Mouse (Mus musculus): ENCODE results near the gene Snrnp200. TPM values are rescaled to one million over a fixed set of nuclear protein-coding genes. Genes with fewer than 3 reads are reported as not detected.
"Not testable (repeated sequence)": the region's sequence is repeated elsewhere in the genome, so short reads cannot be mapped to it uniquely, and the experiment has no call there.

Snrnp200 gene
- polyA plus RNA-seq, 1 experiment, result 98.9 TPM

- TF ChIP-seq POLR2A (IDR thresholded peaks at IDR 0.05; ENCODE audit: borderline replicate concordance, extremely low read depth, insufficient read depth, insufficient read length, poor library complexity, severe bottlenecking), result no peak
- no peak for TF ChIP-seq CTCF (IDR thresholded peaks at IDR 0.05; ENCODE audit: borderline replicate concordance, extremely low read depth, insufficient read depth, insufficient read length)
- no peak for DNase-seq (ENCODE audit: low read depth)
Observed at GRCm38 (mm10) chr2:127255294-127255693, 47.1 kb downstream of the Snrnp200 start.

- DNase-seq (ENCODE audit: low read depth), result no peak
- TF ChIP-seq CTCF (IDR thresholded peaks at IDR 0.05; ENCODE audit: borderline replicate concordance, extremely low read depth, insufficient read depth, insufficient read length), result no peak
- no peak for TF ChIP-seq POLR2A (IDR thresholded peaks at IDR 0.05; ENCODE audit: borderline replicate concordance, extremely low read depth, insufficient read depth, insufficient read length, poor library complexity, severe bottlenecking)
Observed at GRCm38 (mm10) chr2:127259340-127259739, 51.2 kb downstream of the Snrnp200 start.

DNA sequence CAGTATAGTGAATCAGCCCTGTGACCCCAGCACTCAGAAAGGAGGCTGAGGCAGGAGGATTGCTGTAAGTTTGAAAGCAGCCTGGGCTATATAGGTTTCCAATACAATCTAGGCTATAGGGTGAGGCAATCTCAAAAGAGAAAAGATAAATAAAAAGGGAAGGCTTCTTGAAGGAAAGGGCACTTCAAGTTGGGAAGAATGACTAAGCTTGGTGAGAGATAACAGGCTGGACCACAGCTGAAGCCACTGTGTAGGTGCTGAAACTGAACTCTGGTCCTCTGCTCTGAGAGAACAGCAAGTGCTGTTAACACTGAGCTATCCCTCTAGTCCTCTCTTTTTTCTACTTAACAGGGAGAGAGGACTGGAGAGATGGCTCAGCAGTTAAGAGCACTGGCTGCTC is 54.3 kb downstream of the Snrnp200 start:
- TF ChIP-seq POLR2A (IDR thresholded peaks at IDR 0.05; ENCODE audit: borderline replicate concordance, extremely low read depth, insufficient read depth, insufficient read length, poor library complexity, severe bottlenecking) (no peak), CTCF (IDR thresholded peaks at IDR 0.05; ENCODE audit: borderline replicate concordance, extremely low read depth, insufficient read depth, insufficient read length) (no peak)
- no peak for DNase-seq (ENCODE audit: low read depth)

- TF ChIP-seq CTCF (IDR thresholded peaks at IDR 0.05; ENCODE audit: borderline replicate concordance, extremely low read depth, insufficient read depth, insufficient read length) (peak; percentile 5; the same call in 1 of the 2 replicates), POLR2A (IDR thresholded peaks at IDR 0.05; ENCODE audit: borderline replicate concordance, extremely low read depth, insufficient read depth, insufficient read length, poor library complexity, severe bottlenecking) (no peak)
- no peak for DNase-seq (ENCODE audit: low read depth)
Observed at GRCm38 (mm10) chr2:127267854-127268253, 59.7 kb downstream of the Snrnp200 start.

- TF ChIP-seq CTCF (IDR thresholded peaks at IDR 0.05; ENCODE audit: borderline replicate concordance, extremely low read depth, insufficient read depth, insufficient read length) (no peak), POLR2A (IDR thresholded peaks at IDR 0.05; ENCODE audit: borderline replicate concordance, extremely low read depth, insufficient read depth, insufficient read length, poor library complexity, severe bottlenecking) (peak; percentile 88; the same call in 1 of the 2 replicates)
Observed at GRCm38 (mm10) chr2:127269491-127270299, 61.5 kb downstream of the Snrnp200 start, which contains the start of gene Stard7. Stard7 (plus strand) TSS chr2:127270218.

GRCm38 (mm10) chr2:127270300-127271041 is 62.3 kb downstream of the Snrnp200 start:
- TF ChIP-seq POLR2A (IDR thresholded peaks at IDR 0.05; ENCODE audit: borderline replicate concordance, extremely low read depth, insufficient read depth, insufficient read length, poor library complexity, severe bottlenecking) (peak; percentile 83), CTCF (IDR thresholded peaks at IDR 0.05; ENCODE audit: borderline replicate concordance, extremely low read depth, insufficient read depth, insufficient read length) (no peak)
- peak; percentile 95 for DNase-seq (ENCODE audit: low read depth)

More at GRCm38 (mm10) chr2:127269491-127270299, 61.5 kb downstream of the Snrnp200 start, which contains the start of gene Stard7:
- DNase-seq (ENCODE audit: low read depth), result peak; percentile 99

DNA sequence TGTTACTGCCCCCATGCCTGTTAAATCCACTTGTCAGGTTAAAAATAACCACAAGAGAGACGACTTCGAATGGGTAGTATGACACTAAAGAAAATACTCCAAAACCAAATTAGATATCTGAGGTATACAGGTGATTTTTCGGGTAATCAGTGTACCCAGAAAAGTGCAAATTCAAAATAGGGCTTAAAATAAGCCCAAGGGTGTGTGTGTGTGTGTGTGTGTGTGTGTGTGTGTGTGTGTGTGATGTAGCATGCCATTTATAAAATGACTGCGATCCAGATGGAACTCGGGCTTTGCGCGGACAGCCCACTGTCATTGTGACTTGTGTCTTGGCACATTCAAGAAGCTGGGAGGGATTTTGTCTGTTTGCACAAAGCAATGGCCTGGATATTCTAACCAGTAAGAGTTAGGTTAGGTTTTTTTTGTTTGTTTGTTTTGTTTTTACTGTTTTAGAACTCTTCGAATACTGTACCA is 62.9 kb downstream of the Snrnp200 start:
- TF ChIP-seq POLR2A (IDR thresholded peaks at IDR 0.05; ENCODE audit: borderline replicate concordance, extremely low read depth, insufficient read depth, insufficient read length, poor library complexity, severe bottlenecking) (no peak), CTCF (IDR thresholded peaks at IDR 0.05; ENCODE audit: borderline replicate concordance, extremely low read depth, insufficient read depth, insufficient read length) (no peak)
- peak; percentile 65 for DNase-seq (ENCODE audit: low read depth)

DNA sequence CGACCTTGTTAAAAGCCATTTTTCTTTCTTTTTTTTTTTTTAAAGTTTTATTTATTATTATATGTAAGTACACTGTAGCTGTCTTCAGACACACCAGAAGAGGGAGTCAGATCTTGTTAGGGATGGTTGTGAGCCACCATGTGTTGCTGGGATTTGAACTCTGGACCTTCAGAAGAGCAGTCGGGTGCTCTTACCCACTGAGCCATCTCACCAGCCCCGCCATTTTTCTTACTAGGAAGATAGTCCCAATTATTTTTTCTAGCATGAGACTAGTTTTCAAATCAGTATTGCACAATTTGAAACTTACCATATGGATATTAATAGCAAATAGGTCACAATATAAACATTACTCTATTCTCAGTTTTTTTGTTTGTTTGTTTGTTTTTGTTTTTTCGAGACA is 63.9 kb downstream of the Snrnp200 start:
- DNase-seq (ENCODE audit: low read depth), result not testable (repeated sequence)

GRCm38 (mm10) chr2:127272806-127273205 is 64.6 kb downstream of the Snrnp200 start:
- DNase-seq (ENCODE audit: low read depth), result no peak
- TF ChIP-seq POLR2A (IDR thresholded peaks at IDR 0.05; ENCODE audit: borderline replicate concordance, extremely low read depth, insufficient read depth, insufficient read length, poor library complexity, severe bottlenecking) (no peak), CTCF (IDR thresholded peaks at IDR 0.05; ENCODE audit: borderline replicate concordance, extremely low read depth, insufficient read depth, insufficient read length) (no peak)

DNA sequence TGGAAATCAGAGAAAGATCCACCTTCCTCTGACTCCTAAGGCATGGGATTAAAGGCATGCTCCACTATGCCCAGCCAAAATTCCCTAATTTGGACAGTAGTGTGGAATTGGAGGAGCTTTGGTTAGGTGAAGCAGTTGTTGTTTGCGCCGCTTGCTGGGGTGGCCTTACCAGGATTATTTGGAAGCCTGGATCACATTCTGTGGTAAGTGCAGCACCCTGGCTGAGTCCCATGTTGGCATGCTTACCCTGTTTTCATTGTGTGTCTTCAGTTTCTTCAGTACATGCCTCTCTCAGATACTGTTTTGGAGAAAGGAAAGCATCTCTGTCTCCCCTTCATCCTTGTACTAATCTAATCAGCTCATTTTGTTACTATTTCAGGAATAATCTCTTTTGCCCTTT is 66.4 kb downstream of the Snrnp200 start:
- no peak for DNase-seq (ENCODE audit: low read depth)
- no peak for TF ChIP-seq POLR2A (IDR thresholded peaks at IDR 0.05; ENCODE audit: borderline replicate concordance, extremely low read depth, insufficient read depth, insufficient read length, poor library complexity, severe bottlenecking)
- TF ChIP-seq CTCF (IDR thresholded peaks at IDR 0.05; ENCODE audit: borderline replicate concordance, extremely low read depth, insufficient read depth, insufficient read length), result no peak

DNA sequence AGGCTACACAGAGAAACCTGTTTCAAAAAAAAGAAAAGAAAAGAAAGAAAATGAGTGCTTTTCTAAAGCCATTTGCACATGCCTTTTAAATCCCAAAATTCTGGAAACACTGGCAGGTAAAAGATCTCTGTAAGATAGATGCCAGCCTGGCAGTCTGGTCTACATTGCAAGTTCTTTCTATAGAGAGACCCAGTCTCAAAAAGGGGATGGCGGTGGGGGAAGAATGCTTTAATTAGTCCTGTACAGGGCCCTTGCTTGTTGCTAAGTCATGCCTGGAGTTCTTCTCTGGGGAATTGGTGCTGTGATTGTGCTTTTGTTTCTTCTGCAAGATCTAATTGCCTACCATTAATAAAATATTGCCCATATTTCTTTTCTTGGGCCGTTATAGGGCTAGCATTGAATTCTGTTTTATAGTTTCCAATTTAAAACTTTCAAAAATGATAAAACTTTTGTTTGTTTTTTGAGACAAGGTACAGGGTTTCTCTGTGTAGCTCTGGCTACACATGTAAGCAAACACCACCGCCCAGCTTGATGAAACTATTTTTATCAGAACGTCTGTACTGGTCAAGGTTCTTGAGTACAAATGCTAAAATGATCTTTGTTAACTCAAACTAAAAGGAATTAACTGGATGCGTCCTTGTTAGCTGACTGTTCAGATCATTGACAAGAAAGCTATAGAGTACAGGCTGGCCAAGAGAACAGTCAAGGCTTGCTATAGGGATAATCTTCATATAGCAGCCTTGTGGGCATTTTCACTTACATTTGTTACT is 67.5 kb downstream of the Snrnp200 start:
- no peak for TF ChIP-seq POLR2A (IDR thresholded peaks at IDR 0.05; ENCODE audit: borderline replicate concordance, extremely low read depth, insufficient read depth, insufficient read length, poor library complexity, severe bottlenecking)
- no peak for TF ChIP-seq CTCF (IDR thresholded peaks at IDR 0.05; ENCODE audit: borderline replicate concordance, extremely low read depth, insufficient read depth, insufficient read length)
- DNase-seq (ENCODE audit: low read depth), result no peak

All from brain, embryonic 14.5 days (tissue).